Mouse (Mus musculus): ENCODE results near the gene Gm20388. TPM values are rescaled to one million over a fixed set of nuclear protein-coding genes. Genes with fewer than 3 reads are reported as not detected.

Gene Gm20388
- total and polyA plus RNA-seq, 2 experiments from 2014 or later = 17.3 TPM; not detected in 1

- H3K9me3 ChIP-seq (replicated peaks; ENCODE audit: control insufficient read depth, low read length) = no peaks in the 10 kb centered on the region
- no peak overlapping the region for H3K4me3 ChIP-seq (ENCODE audit: low read depth, low read length)
- peaks cover 74% of the 10 kb centered on the region for H3K36me3 ChIP-seq (replicated peaks; ENCODE audit: control insufficient read depth, insufficient read depth, low read length)
- no peak overlapping the region for H3K9ac ChIP-seq (replicated peaks; ENCODE audit: low read depth, low read length)
- no peaks in the 10 kb centered on the region for H3K27me3 ChIP-seq (ENCODE audit: control insufficient read depth, insufficient read depth, low read length)
- DNase-seq (ENCODE audit: low spot score) (no peak), ATAC-seq (ENCODE audit: insufficient read depth, low read depth) (no peak)
- no peak overlapping the region for H3K27ac ChIP-seq (ENCODE audit: low read depth)
- no peaks in the 10 kb centered on the region for H3K4me1 ChIP-seq (ENCODE audit: control insufficient read depth, insufficient read depth)
- 89% methylated on average over 6 of the region's 6 CpGs for WGBS
- H3K4me2 ChIP-seq (ENCODE audit: low read depth, low read length) = no peak overlapping the region
- TF ChIP-seq EP300 (IDR thresholded peaks at IDR 0.05; ENCODE audit: low read depth) = no peak
Observed at GRCm38 (mm10) chr8:122395291-122395690, 2484.7 kb downstream of the Gm20388 start.

DNA sequence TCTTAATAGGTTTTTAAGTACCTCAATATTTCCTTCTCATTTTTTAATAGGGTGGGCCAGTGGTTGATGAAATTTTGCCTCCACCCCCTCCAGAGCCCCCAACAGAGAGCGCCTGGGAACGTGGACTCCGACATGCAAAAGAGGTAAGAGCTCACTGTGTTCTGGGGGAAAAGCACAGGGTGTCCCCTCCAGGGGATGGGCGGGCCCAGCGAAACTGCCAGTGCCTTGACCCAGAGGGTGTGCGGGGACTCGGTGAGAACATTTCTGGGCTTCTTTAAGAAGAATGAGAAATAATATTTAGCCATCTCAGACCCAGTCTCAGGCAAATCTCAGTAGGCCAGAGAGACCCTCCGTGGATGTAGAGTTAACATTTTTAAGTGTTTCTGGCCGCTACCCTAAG is 2487.5 kb downstream of the Gm20388 start:
- Histone ChIP-seq H3K36me3 (replicated peaks; ENCODE audit: control insufficient read depth, insufficient read depth, low read length) (peaks cover 85% of the 10 kb centered on the region), H3K9ac (replicated peaks; ENCODE audit: low read depth, low read length) (no peak overlapping the region), H3K27ac (ENCODE audit: low read depth) (no peak overlapping the region), H3K4me2 (ENCODE audit: low read depth, low read length) (no peak overlapping the region), H3K9me3 (replicated peaks; ENCODE audit: control insufficient read depth, low read length) (no peaks in the 10 kb centered on the region), H3K27me3 (ENCODE audit: control insufficient read depth, insufficient read depth, low read length) (no peaks in the 10 kb centered on the region), H3K4me3 (ENCODE audit: low read depth, low read length) (no peak overlapping the region), H3K4me1 (ENCODE audit: control insufficient read depth, insufficient read depth) (no peaks in the 10 kb centered on the region)
- ATAC-seq (ENCODE audit: insufficient read depth, low read depth) = no peak
- no peak for TF ChIP-seq CTCF (IDR thresholded peaks at IDR 0.05; ENCODE audit: low read depth)
- no peak for TF ChIP-seq EP300 (IDR thresholded peaks at IDR 0.05; ENCODE audit: low read depth)
- WGBS = 92% methylated on average over 9 of the region's 9 CpGs
- DNase-seq (ENCODE audit: low spot score) = no peak

GRCm38 (mm10) chr8:122405146-122405805 is 2494.6 kb downstream of the Gm20388 start:
- Histone ChIP-seq H3K27ac (ENCODE audit: low read depth) (no peak overlapping the region), H3K27me3 (ENCODE audit: control insufficient read depth, insufficient read depth, low read length) (no peaks in the 10 kb centered on the region)
- no peak for TF ChIP-seq EP300 (IDR thresholded peaks at IDR 0.05; ENCODE audit: low read depth)
- TF ChIP-seq CTCF (IDR thresholded peaks at IDR 0.05; ENCODE audit: low read depth) = no peak

GRCm38 (mm10) chr8:122407678-122408077 is 2497.0 kb downstream of the Gm20388 start:
- no peak overlapping the region for H3K4me3 ChIP-seq (ENCODE audit: low read depth, low read length)
- no peak for ATAC-seq (ENCODE audit: insufficient read depth, low read depth)
- 86% methylated on average over 7 of the region's 7 CpGs for WGBS
- no peaks in the 10 kb centered on the region for H3K4me1 ChIP-seq (ENCODE audit: control insufficient read depth, insufficient read depth)
- no peaks in the 10 kb centered on the region for H3K9me3 ChIP-seq (replicated peaks; ENCODE audit: control insufficient read depth, low read length)
- no peak overlapping the region for H3K4me2 ChIP-seq (ENCODE audit: low read depth, low read length)
- TF ChIP-seq CTCF (IDR thresholded peaks at IDR 0.05; ENCODE audit: low read depth) = no peak
- TF ChIP-seq EP300 (IDR thresholded peaks at IDR 0.05; ENCODE audit: low read depth) = no peak
- H3K27ac ChIP-seq (ENCODE audit: low read depth) = no peak overlapping the region
- DNase-seq (ENCODE audit: low spot score) = no peak
- no peaks in the 10 kb centered on the region for H3K27me3 ChIP-seq (ENCODE audit: control insufficient read depth, insufficient read depth, low read length)
- peaks cover 97% of the 10 kb centered on the region for H3K36me3 ChIP-seq (replicated peaks; ENCODE audit: control insufficient read depth, insufficient read depth, low read length)
- H3K9ac ChIP-seq (replicated peaks; ENCODE audit: low read depth, low read length) = no peak overlapping the region

More at GRCm38 (mm10) chr8:122405146-122405805, 2494.6 kb downstream of the Gm20388 start:
- H3K4me2 ChIP-seq (ENCODE audit: low read depth, low read length) = no peak overlapping the region
- H3K36me3 ChIP-seq (replicated peaks; ENCODE audit: control insufficient read depth, insufficient read depth, low read length) = peaks cover 97% of the 10 kb centered on the region
- ATAC-seq (ENCODE audit: insufficient read depth, low read depth) (no peak), DNase-seq (ENCODE audit: low spot score) (no peak)
- 52% methylated on average over 9 of the region's 9 CpGs for WGBS
- no peak overlapping the region for H3K4me3 ChIP-seq (ENCODE audit: low read depth, low read length)
- H3K4me1 ChIP-seq (ENCODE audit: control insufficient read depth, insufficient read depth) = no peaks in the 10 kb centered on the region
- no peaks in the 10 kb centered on the region for H3K9me3 ChIP-seq (replicated peaks; ENCODE audit: control insufficient read depth, low read length)
- no peak overlapping the region for H3K9ac ChIP-seq (replicated peaks; ENCODE audit: low read depth, low read length)

DNA sequence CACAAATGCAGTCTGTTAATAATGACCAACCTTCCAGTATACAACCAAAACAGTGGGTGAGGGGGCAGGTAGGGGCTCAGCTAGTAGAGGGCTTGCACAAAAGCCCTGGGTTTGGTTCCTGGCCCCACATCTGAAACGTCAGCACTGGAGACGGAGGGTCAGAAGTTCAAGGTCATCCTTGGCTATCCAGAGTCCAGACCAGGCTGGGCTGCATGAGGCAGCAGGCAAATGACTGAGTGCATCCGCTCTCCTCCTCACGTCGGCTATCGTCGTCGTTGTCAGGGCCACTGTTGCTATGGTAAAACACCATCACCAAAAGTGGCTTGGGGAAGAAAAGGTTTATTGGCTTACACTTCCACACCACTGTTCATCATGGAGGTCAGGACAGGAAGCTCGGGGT is 2503.7 kb downstream of the Gm20388 start:
- no peak overlapping the region for H3K9ac ChIP-seq (replicated peaks; ENCODE audit: low read depth, low read length)
- ATAC-seq (ENCODE audit: insufficient read depth, low read depth) (no peak), DNase-seq (ENCODE audit: low spot score) (no peak)
- no peak overlapping the region for H3K4me3 ChIP-seq (ENCODE audit: low read depth, low read length)
- no peaks in the 10 kb centered on the region for H3K4me1 ChIP-seq (ENCODE audit: control insufficient read depth, insufficient read depth)
- H3K36me3 ChIP-seq (replicated peaks; ENCODE audit: control insufficient read depth, insufficient read depth, low read length) = peaks cover 88% of the 10 kb centered on the region
- no peaks in the 10 kb centered on the region for H3K9me3 ChIP-seq (replicated peaks; ENCODE audit: control insufficient read depth, low read length)
- H3K27ac ChIP-seq (ENCODE audit: low read depth) = no peak overlapping the region
- H3K4me2 ChIP-seq (ENCODE audit: low read depth, low read length) = no peak overlapping the region
- WGBS = 77% methylated on average over 9 of the region's 9 CpGs
- H3K27me3 ChIP-seq (ENCODE audit: control insufficient read depth, insufficient read depth, low read length) = no peaks in the 10 kb centered on the region
- no peak for TF ChIP-seq EP300 (IDR thresholded peaks at IDR 0.05; ENCODE audit: low read depth)
- no peak for TF ChIP-seq CTCF (IDR thresholded peaks at IDR 0.05; ENCODE audit: low read depth)

GRCm38 (mm10) chr8:122415554-122415953 is 2504.9 kb downstream of the Gm20388 start:
- Histone ChIP-seq H3K4me2 (ENCODE audit: low read depth, low read length) (no peak overlapping the region), H3K27me3 (ENCODE audit: control insufficient read depth, insufficient read depth, low read length) (no peaks in the 10 kb centered on the region), H3K27ac (ENCODE audit: low read depth) (no peak overlapping the region), H3K36me3 (replicated peaks; ENCODE audit: control insufficient read depth, insufficient read depth, low read length) (peaks cover 76% of the 10 kb centered on the region), H3K4me1 (ENCODE audit: control insufficient read depth, insufficient read depth) (no peaks in the 10 kb centered on the region), H3K9me3 (replicated peaks; ENCODE audit: control insufficient read depth, low read length) (no peaks in the 10 kb centered on the region), H3K9ac (replicated peaks; ENCODE audit: low read depth, low read length) (no peak overlapping the region), H3K4me3 (ENCODE audit: low read depth, low read length) (no peak overlapping the region)
- 82% methylated on average over 6 of the region's 6 CpGs for WGBS
- ATAC-seq (ENCODE audit: insufficient read depth, low read depth) (no peak), DNase-seq (ENCODE audit: low spot score) (no peak)
- TF ChIP-seq CTCF (IDR thresholded peaks at IDR 0.05; ENCODE audit: low read depth) (no peak), EP300 (IDR thresholded peaks at IDR 0.05; ENCODE audit: low read depth) (no peak)
